Mouse (Mus musculus) CH12.LX (cell line): ENCODE measurements at regions not wholly inside any gene's neighbourhood (a gene's known extent, or its start where the extent isn't known, plus 50 kb on each side); places are given as distances from the start of the nearest gene placed in this dataset.

Experiments
- CHD2 ChIP-seq: IDR thresholded peaks from 2 replicates; pipeline ENCODE4 v1.6.1; 2011; ENCODE audit warnings: low read length, improper control_type of control experiment
- CTCF ChIP-seq, 2 experiments: IDR thresholded peaks in 1 of 2; conservative IDR thresholded peaks in 1 of 2; 2 replicates each; pipeline ENCODE4 v1.5.1; 2011 to 2012; ENCODE audit warnings: low read depth in 2 of 2, low read length in 2 of 2, improper control_type of control experiment in 1 of 2, inconsistent platforms in 1 of 2, mild to moderate bottlenecking in 1 of 2, moderate library complexity in 1 of 2
- E2F4 ChIP-seq: IDR thresholded peaks from 2 replicates; pipeline ENCODE4 v1.6.1; 2011; ENCODE audit warnings: low read depth, low read length, improper control_type of control experiment; ENCODE audit not compliant: insufficient replicate concordance
- ETS1 ChIP-seq: conservative IDR thresholded peaks from 2 replicates; pipeline ENCODE4 v1.6.1; 2012; ENCODE audit warnings: low read depth, mild to moderate bottlenecking, inconsistent platforms, low read length, improper control_type of control experiment, moderate library complexity
- GABPA ChIP-seq: IDR thresholded peaks from 2 replicates; pipeline ENCODE4 v1.6.1; 2012; ENCODE audit warnings: low read depth, low read length, improper control_type of control experiment, inconsistent platforms; ENCODE audit not compliant: insufficient replicate concordance
- IRF4 ChIP-seq: IDR thresholded peaks from 2 replicates; pipeline ENCODE4 v1.6.1; 2014; ENCODE audit warnings: low read depth, mild to moderate bottlenecking, inconsistent platforms, low read length, improper control_type of control experiment
- MXI1 ChIP-seq: IDR thresholded peaks from 2 replicates; pipeline ENCODE4 v1.6.1; 2011; ENCODE audit warnings: mild to moderate bottlenecking, low read depth, low read length, improper control_type of control experiment
- NRF1 ChIP-seq: IDR thresholded peaks from 2 replicates; pipeline ENCODE4 v1.6.1; 2014; ENCODE audit warnings: low read depth, mild to moderate bottlenecking, inconsistent platforms, low read length, improper control_type of control experiment, moderate library complexity
- POLR2A ChIP-seq: IDR thresholded peaks from 2 replicates; pipeline ENCODE4 v1.6.1; 2011; ENCODE audit warnings: low read depth, mild to moderate bottlenecking, improper control_type of control experiment, low read length
- RCOR1 ChIP-seq: conservative IDR thresholded peaks from 2 replicates; pipeline ENCODE4 v1.6.1; 2012; ENCODE audit warnings: low read depth, mild to moderate bottlenecking, inconsistent platforms, low read length, improper control_type of control experiment
- TBP ChIP-seq: conservative IDR thresholded peaks from 2 replicates; pipeline ENCODE4 v1.6.1; 2011; ENCODE audit warnings: low read depth, low read length, improper control_type of control experiment
- UBTF ChIP-seq: IDR thresholded peaks from 2 replicates; pipeline ENCODE4 v1.6.1; 2012; ENCODE audit warnings: low read depth, mild to moderate bottlenecking, inconsistent platforms, low read length, improper control_type of control experiment, moderate library complexity
- ZC3H11A ChIP-seq: IDR thresholded peaks from 2 replicates; pipeline ENCODE4 v1.6.1; 2012; ENCODE audit warnings: low read depth, mild to moderate bottlenecking, inconsistent platforms, low read length, improper control_type of control experiment

- TF ChIP-seq ZC3H11A (no peak), CHD2 (no peak), UBTF (no peak), POLR2A (no peak), NRF1 (no peak), ETS1 (no peak), RCOR1 (no peak), MXI1 (no peak), TBP (no peak), E2F4 (no peak), IRF4 (no peak), CTCF (conservative IDR thresholded peaks at IDR 0.05 in 1 of 2, IDR thresholded peaks at IDR 0.05 in 1 of 2; ENCODE audit: low read depth in 2 of 2, low read length in 2 of 2) (no peak), GABPA (no peak)
Observed at GRCm38 (mm10) chr11:111820356-111820755, 754.4 kb downstream of the Kcnj2 start.
